Mouse (Mus musculus) erythroblast, embryonic 14.5 days (primary cell): Measurements from ENCODE around the gene C2cd3.

Experiments
- GATA1 ChIP-seq: IDR thresholded peaks from 2 replicates; pipeline ENCODE4 v1.6.1; 2012; ENCODE audit warnings: low read length, inconsistent platforms, mixed read lengths
- TAL1 ChIP-seq: IDR thresholded peaks from 3 replicates; pipeline ENCODE4 v1.6.1; 2012; ENCODE audit warnings: low read length, inconsistent platforms, mixed read lengths

DNA sequence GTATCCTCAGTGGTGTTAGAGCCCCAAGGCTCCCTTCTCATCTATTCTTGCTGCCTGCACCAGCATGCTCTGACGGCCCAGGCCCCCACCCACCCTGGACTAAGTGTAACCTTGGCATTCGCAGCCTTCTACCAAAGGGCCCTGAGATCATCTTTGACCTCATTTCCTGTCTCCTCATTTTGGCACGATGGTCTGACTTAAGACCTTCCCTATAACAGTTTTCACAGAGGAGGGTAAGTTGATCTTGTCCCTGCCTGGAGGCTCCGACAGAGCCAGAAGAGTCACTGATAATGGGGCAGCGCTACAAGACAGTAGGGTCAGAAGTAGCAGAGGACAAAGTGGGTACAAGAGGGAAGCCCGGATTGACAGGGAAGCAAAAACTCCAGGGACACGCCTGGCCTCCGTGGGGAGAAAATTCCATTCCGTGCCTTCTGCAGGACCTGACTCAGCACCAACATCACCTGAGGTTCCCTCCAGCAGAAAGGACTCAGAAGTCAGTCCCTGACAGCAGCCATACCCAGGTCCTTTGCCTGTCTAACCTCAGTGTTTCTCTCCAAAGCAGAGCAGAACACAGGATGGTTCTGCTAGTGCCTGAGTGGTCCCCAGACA is 101.9 kb downstream of the C2cd3 start:
- TF ChIP-seq TAL1 (no peak), GATA1 (no peak)
